Mouse (Mus musculus): ENCODE measurements around the gene Spen.

DNA sequence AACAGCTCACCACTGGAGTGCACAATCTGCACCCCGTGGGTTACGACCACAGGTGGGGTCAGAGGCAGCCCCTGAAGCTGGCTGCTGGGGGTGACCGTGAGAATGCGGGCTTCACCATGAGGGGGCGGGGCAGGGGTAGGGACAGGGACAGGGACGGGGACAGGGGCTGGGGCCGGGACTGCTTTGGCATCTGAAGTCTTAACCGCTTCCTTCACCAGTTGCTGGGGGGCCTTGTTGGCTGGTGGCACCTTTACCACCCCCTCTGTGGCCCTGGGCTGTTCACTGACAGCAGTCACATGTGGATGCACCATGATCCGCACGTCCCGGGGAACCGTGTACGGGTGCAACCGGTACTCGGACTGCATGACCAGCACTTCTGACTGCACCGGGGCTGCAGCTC is 66.9 kb downstream of the Spen start:
- TF ChIP-seq CTCF (IDR thresholded peaks at IDR 0.05; ENCODE audit: low read depth, low read length), result no peak
- TF ChIP-seq POLR2A (IDR thresholded peaks at IDR 0.05; ENCODE audit: borderline replicate concordance, low read depth, low read length), result no peak
